Mouse (Mus musculus): ENCODE measurements around the gene Zfp202. TPM values are rescaled to one million over a fixed set of nuclear protein-coding genes. Genes with fewer than 3 reads are reported as not detected.
A peak's percentile ranks its signal among the peaks of the same experiment; 100 is the strongest.
"Not testable (repeated sequence)": the region's sequence is repeated elsewhere in the genome, so short reads cannot be mapped to it uniquely, and the experiment has no call there.

Zfp202 gene
- polyA plus RNA-seq (2011; ENCODE audit: insufficient read depth, insufficient read length, low replicate concordance, missing spikeins) = 0.99 TPM in 1 of 2 replicates, not detected in the other

- peak within 1 kb of the TSS; percentile 46; the same call in 1 of the 2 replicates for H3K27ac ChIP-seq (ENCODE audit: control insufficient read depth, insufficient read depth, low read depth, low read length, poor library complexity)
- H3K4me3 ChIP-seq (replicated peaks; ENCODE audit: control insufficient read depth, low read depth, low read length) = peak within 1 kb of the TSS; percentile 66
- no peak for TF ChIP-seq CTCF (IDR thresholded peaks at IDR 0.05; ENCODE audit: control insufficient read depth, insufficient read depth, low read length)
- no peak for TF ChIP-seq POLR2A (IDR thresholded peaks at IDR 0.05; ENCODE audit: borderline replicate concordance, control insufficient read depth, low read depth, low read length)
- H3K4me1 ChIP-seq (ENCODE audit: control insufficient read depth, insufficient read depth, low read length) = peaks cover 1% of the 10 kb centered on the region; the same call in 1 of the 2 replicates
- WGBS = under 1% methylated on average over 46 of the region's 63 CpGs
Observed at GRCm38 (mm10) chr9:40192098-40193038, at the start of gene Zfp202. Gene Zfp202, plus strand, starts transcription at chr9:40192316.

DNA sequence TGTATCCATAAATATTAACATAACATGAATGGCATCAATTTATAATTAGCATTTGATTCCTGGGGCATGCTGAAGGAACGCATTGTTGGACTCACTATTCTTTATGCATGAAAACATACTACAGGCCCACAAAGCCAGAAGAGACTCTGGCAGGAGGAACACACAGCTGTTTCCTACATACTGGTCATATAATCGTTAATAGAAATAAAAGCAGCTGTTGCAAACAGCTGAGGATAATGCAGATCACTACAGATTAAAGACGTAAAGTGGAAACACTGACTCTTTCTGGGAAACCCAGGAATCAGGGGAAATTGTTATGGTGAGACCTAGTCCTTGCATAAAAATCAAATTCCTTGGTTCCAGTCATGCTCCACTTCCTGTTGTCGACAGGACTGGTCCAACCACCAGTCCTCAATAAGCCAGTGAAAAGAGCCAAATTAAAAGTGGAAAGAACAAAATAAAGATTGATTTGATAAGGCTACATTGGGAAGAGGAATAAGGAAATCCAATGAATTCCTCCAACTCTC, 36.9 kb upstream of the Zfp202 start:
- H3K4me3 ChIP-seq (replicated peaks; ENCODE audit: control insufficient read depth, low read depth, low read length) = no peak overlapping the region
- 65% methylated on average over 4 of the region's 4 CpGs for WGBS
- H3K27ac ChIP-seq (ENCODE audit: control insufficient read depth, insufficient read depth, low read depth, low read length, poor library complexity) = no peak overlapping the region
- no peaks in the 10 kb centered on the region for H3K4me1 ChIP-seq (ENCODE audit: control insufficient read depth, insufficient read depth, low read length)
- TF ChIP-seq CTCF (IDR thresholded peaks at IDR 0.05; ENCODE audit: control insufficient read depth, insufficient read depth, low read length) (no peak), POLR2A (IDR thresholded peaks at IDR 0.05; ENCODE audit: borderline replicate concordance, control insufficient read depth, low read depth, low read length) (no peak)

DNA sequence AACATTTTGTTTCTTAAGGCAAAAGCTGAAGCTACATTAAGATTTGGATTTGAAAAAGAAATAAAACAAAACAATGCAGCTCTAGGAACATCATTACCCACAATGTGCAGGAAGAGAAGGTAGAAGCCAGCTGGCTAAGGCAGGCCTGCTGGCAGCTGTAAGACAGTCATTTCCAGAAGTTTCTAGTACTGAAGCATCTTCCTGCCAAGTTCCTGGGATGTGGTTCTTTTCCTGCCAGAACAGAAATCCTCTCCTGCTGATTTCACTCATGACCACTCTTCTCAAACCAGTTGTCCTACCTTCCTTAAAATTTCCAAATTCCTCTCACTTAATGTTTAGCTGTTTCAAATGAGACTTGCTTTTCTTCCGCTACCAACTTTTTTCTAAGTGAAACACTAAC, 25.7 kb upstream of the Zfp202 start:
- no peak overlapping the region for H3K27ac ChIP-seq (ENCODE audit: control insufficient read depth, insufficient read depth, low read depth, low read length, poor library complexity)
- TF ChIP-seq CTCF (IDR thresholded peaks at IDR 0.05; ENCODE audit: control insufficient read depth, insufficient read depth, low read length) (no peak), POLR2A (IDR thresholded peaks at IDR 0.05; ENCODE audit: borderline replicate concordance, control insufficient read depth, low read depth, low read length) (no peak)
- H3K4me1 ChIP-seq (ENCODE audit: control insufficient read depth, insufficient read depth, low read length) = no peaks in the 10 kb centered on the region
- 90% methylated on average over 1 of the region's 1 CpGs for WGBS
- no peak overlapping the region for H3K4me3 ChIP-seq (replicated peaks; ENCODE audit: control insufficient read depth, low read depth, low read length)

GRCm38 (mm10) chr9:40177017-40177416, 15.1 kb upstream of the Zfp202 start:
- Histone ChIP-seq H3K4me1 (ENCODE audit: control insufficient read depth, insufficient read depth, low read length) (no peaks in the 10 kb centered on the region), H3K4me3 (replicated peaks; ENCODE audit: control insufficient read depth, low read depth, low read length) (no peak overlapping the region), H3K27ac (ENCODE audit: control insufficient read depth, insufficient read depth, low read depth, low read length, poor library complexity) (no peak overlapping the region)
- no peak for TF ChIP-seq POLR2A (IDR thresholded peaks at IDR 0.05; ENCODE audit: borderline replicate concordance, control insufficient read depth, low read depth, low read length)
- TF ChIP-seq CTCF (IDR thresholded peaks at IDR 0.05; ENCODE audit: control insufficient read depth, insufficient read depth, low read length) = no peak
- 77% methylated on average over 6 of the region's 6 CpGs for WGBS

GRCm38 (mm10) chr9:40180620-40181019, 11.5 kb upstream of the Zfp202 start, which contains the start of gene Olfr986:
Gene Olfr986, plus strand, starts transcription at chr9:40180920.
- Histone ChIP-seq H3K4me1 (ENCODE audit: control insufficient read depth, insufficient read depth, low read length) (no peaks in the 10 kb centered on the region), H3K4me3 (replicated peaks; ENCODE audit: control insufficient read depth, low read depth, low read length) (no peak within 1 kb of the TSS), H3K27ac (ENCODE audit: control insufficient read depth, insufficient read depth, low read depth, low read length, poor library complexity) (no peak within 1 kb of the TSS)
- 80% methylated on average over 5 of the region's 5 CpGs for WGBS
- TF ChIP-seq POLR2A (IDR thresholded peaks at IDR 0.05; ENCODE audit: borderline replicate concordance, control insufficient read depth, low read depth, low read length) = no peak
- no peak for TF ChIP-seq CTCF (IDR thresholded peaks at IDR 0.05; ENCODE audit: control insufficient read depth, insufficient read depth, low read length)

GRCm38 (mm10) chr9:40185166-40185565, 7.0 kb upstream of the Zfp202 start:
- H3K4me3 ChIP-seq (replicated peaks; ENCODE audit: control insufficient read depth, low read depth, low read length); H3K4me1 ChIP-seq (ENCODE audit: control insufficient read depth, insufficient read depth, low read length); H3K27ac ChIP-seq (ENCODE audit: control insufficient read depth, insufficient read depth, low read depth, low read length, poor library complexity): not testable (repeated sequence)
- WGBS = 64% methylated on average over 2 of the region's 2 CpGs

DNA sequence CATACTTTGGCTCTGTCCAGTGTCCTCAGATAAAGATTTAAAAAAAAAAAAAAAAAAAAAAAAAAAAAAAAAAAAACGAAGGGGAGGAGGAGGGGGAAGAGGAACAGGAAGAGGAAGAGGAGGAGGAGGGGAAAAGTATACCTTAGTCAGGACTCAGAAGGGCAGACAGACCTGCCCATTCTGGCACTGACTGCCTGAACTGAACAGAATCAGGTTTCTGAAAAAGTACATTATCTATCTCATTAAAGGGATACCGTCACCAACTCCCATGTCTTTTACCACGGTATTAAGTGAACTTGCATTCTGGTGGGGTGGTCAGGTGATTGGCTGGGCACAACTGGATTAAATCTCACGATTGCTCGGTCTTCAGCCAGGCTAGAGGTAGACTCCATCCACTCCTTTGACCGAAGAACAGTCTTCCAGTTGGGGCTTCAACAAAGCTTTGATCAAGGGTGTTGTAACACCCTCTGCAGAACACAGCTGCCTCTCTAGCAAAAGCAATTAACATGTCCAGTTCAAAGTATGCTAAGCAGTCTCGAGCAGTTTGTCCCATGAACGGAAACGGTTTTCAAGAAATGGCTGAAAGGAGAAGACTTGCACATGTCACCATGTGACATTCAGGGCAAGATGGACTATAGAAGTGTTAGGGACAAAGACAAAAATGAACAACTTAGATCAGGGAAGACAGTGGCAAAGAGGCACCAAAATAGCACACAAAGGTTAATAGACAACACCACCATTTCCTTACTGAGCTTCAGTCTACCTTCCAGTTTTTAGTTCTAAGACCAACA, 835 bp upstream of the Zfp202 start:
- H3K27ac ChIP-seq (ENCODE audit: control insufficient read depth, insufficient read depth, low read depth, low read length, poor library complexity) = no peak overlapping the region
- 71% methylated on average over 9 of the region's 9 CpGs for WGBS
- peaks cover 1% of the 10 kb centered on the region; the same call in 1 of the 2 replicates for H3K4me1 ChIP-seq (ENCODE audit: control insufficient read depth, insufficient read depth, low read length)
- TF ChIP-seq CTCF (IDR thresholded peaks at IDR 0.05; ENCODE audit: control insufficient read depth, insufficient read depth, low read length) (no peak), POLR2A (IDR thresholded peaks at IDR 0.05; ENCODE audit: borderline replicate concordance, control insufficient read depth, low read depth, low read length) (no peak)
- no peak overlapping the region for H3K4me3 ChIP-seq (replicated peaks; ENCODE audit: control insufficient read depth, low read depth, low read length)

GRCm38 (mm10) chr9:40195981-40196380, 3.9 kb downstream of the Zfp202 start:
- H3K27ac ChIP-seq (ENCODE audit: control insufficient read depth, insufficient read depth, low read depth, low read length, poor library complexity) = no peak overlapping the region
- 34% methylated on average over 3 of the region's 3 CpGs for WGBS
- H3K4me3 ChIP-seq (replicated peaks; ENCODE audit: control insufficient read depth, low read depth, low read length) = no peak overlapping the region
- H3K4me1 ChIP-seq (ENCODE audit: control insufficient read depth, insufficient read depth, low read length) = peaks cover 1% of the 10 kb centered on the region; the same call in 1 of the 2 replicates
- TF ChIP-seq CTCF (IDR thresholded peaks at IDR 0.05; ENCODE audit: control insufficient read depth, insufficient read depth, low read length) (no peak), POLR2A (IDR thresholded peaks at IDR 0.05; ENCODE audit: borderline replicate concordance, control insufficient read depth, low read depth, low read length) (no peak)

Measured in bone marrow, adult 2 months (tissue).